Mouse (Mus musculus) layer of hippocampus, postnatal 10 days (tissue): ENCODE measurements around the gene Map3k20. TPM values are rescaled to one million over a fixed set of nuclear protein-coding genes. Genes with fewer than 3 reads are reported as not detected.

ENCODE experiments used
- DNase-seq, 2 experiments: peaks; one replicate each; pipeline ENCODE4 v3.0.0; 2021; ENCODE audit warnings: low spot score in 2 of 2
- total RNA-seq, 2 experiments: library from RNA; stranded (reverse); gene quantifications; 2 replicates each; pipeline ENCODE4 v1.2.3; 2021

Gene Map3k20
- total RNA-seq, 2 experiments from 2014 or later, result 14.3 to 16.5 TPM

DNA sequence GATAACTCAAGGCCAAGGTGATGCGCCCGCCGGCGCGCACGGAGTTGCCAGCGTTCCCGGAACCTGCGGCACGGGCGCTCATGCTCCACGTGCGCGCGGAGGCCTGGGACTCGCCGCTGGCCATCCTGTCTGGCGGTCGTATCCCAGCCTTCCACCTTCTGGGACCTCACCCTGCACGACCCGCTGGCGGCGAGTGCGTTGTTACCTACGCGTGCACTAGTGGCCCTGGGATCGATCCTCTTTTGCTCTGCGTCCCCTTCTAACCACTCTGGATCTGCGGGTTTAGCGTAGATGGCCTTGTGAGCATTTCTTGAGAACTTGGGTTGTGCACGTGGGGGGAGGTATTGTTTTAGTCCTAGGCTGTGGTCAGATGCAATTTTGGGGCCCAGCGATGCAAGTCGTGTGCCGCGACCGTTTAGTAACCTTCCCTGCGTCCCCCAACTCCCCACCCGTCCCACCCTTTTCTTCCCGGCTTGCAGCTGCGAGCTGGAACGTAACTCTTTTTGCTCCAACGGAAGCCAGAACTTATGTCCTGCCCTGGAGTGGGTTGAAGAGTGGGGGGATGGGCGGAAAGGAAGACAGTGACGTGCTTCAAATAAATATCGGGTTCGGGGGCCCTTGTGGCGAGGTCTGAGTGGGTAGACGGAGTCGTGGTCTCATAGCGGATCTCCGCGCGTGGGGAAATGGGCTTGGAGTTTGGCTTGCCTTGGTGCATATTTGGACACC lies 191.2 kb downstream of the Map3k20 start:
- DNase-seq, result peak in 1 of 2 experiments; percentile 39

GRCm38 (mm10) chr2:72477221-72477620 lies 191.8 kb downstream of the Map3k20 start:
- no peak for DNase-seq

- no peak for DNase-seq
Measured at GRCm38 (mm10) chr2:72478176-72478575, 192.7 kb downstream of the Map3k20 start.

GRCm38 (mm10) chr2:72478921-72479320 lies 193.5 kb downstream of the Map3k20 start:
- DNase-seq, result no peak

DNA sequence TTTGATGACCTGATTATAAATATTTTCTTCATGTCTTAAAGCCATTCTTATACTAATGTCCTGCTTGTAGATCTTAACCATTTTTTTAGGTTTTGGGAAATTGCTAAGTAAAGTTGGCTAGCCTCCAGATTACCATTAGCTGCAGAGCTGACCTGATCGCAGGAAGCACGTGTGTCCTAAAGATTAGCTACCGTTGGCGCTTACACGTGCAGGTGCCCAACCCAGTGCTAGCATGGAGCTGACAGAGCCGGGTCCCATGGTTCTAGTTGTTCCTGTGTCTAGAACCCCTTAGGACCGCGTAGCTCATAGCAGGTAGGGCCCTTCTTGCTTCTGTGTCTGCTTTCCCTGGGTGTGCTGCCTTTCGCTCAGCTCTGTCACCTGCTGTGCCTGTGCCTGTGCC lies 194.4 kb downstream of the Map3k20 start:
- DNase-seq, result no peak

DNA sequence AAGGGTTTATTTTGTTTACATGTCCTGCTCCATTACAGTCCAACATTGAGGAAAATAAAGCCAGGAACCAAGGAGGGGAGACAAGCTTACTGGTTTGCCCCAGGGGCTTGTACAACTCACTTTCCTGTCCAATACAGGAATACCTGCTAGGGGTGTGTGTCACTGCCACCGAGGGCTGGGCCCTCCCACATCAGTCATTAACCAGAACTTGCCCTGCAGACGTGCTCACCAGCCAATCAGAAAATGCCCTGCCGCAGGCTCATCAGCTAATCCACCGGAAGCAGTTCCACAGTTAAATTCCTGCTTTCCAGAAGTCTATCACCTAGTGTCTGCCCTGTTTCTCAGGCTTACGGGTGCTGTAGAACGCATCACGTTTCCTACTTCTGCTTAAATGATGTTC lies 206.2 kb downstream of the Map3k20 start:
- DNase-seq, result no peak

Other genes starting within 250 kb of the Map3k20 start
- 1 to 10 TPM; 8.0 to 9.8 TPM for gene Cdca7, start 190.5 kb downstream of the Map3k20 start, total RNA-seq